Mouse (Mus musculus): ENCODE data around the gene N4bp2l2.
"Not testable (repeated sequence)": the region's sequence is repeated elsewhere in the genome, so short reads cannot be mapped to it uniquely, and the experiment has no call there.

The N4bp2l2 gene

GRCm38 (mm10) chr5:150643390-150643789 is 22.6 kb downstream of the N4bp2l2 start:
- DNase-seq (ENCODE audit: low read depth): not testable (repeated sequence)

- no peak for DNase-seq (ENCODE audit: low read depth)
Observed at GRCm38 (mm10) chr5:150641440-150641839, 24.5 kb downstream of the N4bp2l2 start.

- no peak for DNase-seq (ENCODE audit: low read depth)
Observed at GRCm38 (mm10) chr5:150629692-150630091, 36.3 kb downstream of the N4bp2l2 start.

GRCm38 (mm10) chr5:150629272-150629671 is 36.7 kb downstream of the N4bp2l2 start:
- no peak for DNase-seq (ENCODE audit: low read depth)

GRCm38 (mm10) chr5:150625528-150625927 is 40.5 kb downstream of the N4bp2l2 start:
- no peak for DNase-seq (ENCODE audit: low read depth)

- DNase-seq (ENCODE audit: low read depth): no peak
Observed at GRCm38 (mm10) chr5:150622792-150623191, 43.2 kb downstream of the N4bp2l2 start.

GRCm38 (mm10) chr5:150621592-150621991 is 44.4 kb downstream of the N4bp2l2 start:
- DNase-seq (ENCODE audit: low read depth): peak; percentile 60

GRCm38 (mm10) chr5:150620588-150621135 is 45.3 kb downstream of the N4bp2l2 start:
- DNase-seq (ENCODE audit: low read depth): no peak

- DNase-seq (ENCODE audit: low read depth): no peak
Observed at GRCm38 (mm10) chr5:150618599-150619355, 47.2 kb downstream of the N4bp2l2 start.

- no peak for DNase-seq (ENCODE audit: low read depth)
Observed at GRCm38 (mm10) chr5:150616731-150617130, 49.3 kb downstream of the N4bp2l2 start.

- DNase-seq (ENCODE audit: low read depth): no peak
Observed at GRCm38 (mm10) chr5:150616216-150616615, 49.8 kb downstream of the N4bp2l2 start.

- DNase-seq (ENCODE audit: low read depth): no peak
Observed at GRCm38 (mm10) chr5:150614054-150614453, 51.9 kb downstream of the N4bp2l2 start.

- peak; percentile 50 for DNase-seq (ENCODE audit: low read depth)
Observed at GRCm38 (mm10) chr5:150611697-150612096, 54.3 kb downstream of the N4bp2l2 start.

GRCm38 (mm10) chr5:150611136-150611535 is 54.8 kb downstream of the N4bp2l2 start:
- no peak for DNase-seq (ENCODE audit: low read depth)

- DNase-seq (ENCODE audit: low read depth): no peak
Observed at GRCm38 (mm10) chr5:150607631-150608030, 58.4 kb downstream of the N4bp2l2 start.

GRCm38 (mm10) chr5:150606131-150606530 is 59.9 kb downstream of the N4bp2l2 start:
- DNase-seq (ENCODE audit: low read depth): no peak

GRCm38 (mm10) chr5:150601441-150602230 is 64.3 kb downstream of the N4bp2l2 start:
- no peak for DNase-seq (ENCODE audit: low read depth)

GRCm38 (mm10) chr5:150600554-150601440 is 65.2 kb downstream of the N4bp2l2 start:
- no peak for DNase-seq (ENCODE audit: low read depth)

- DNase-seq (ENCODE audit: low read depth): no peak
Observed at GRCm38 (mm10) chr5:150599301-150600294, 66.4 kb downstream of the N4bp2l2 start.

All from c-Kit-positive CD71-negative TER-119-negative erythroid progenitor cells, embryonic 14.5 days (primary cell).